Mouse (Mus musculus) layer of hippocampus, adult 11-12 months (tissue): ENCODE measurements at regions not wholly inside any gene's neighbourhood (a gene's known extent, or its start where the extent isn't known, plus 50 kb on each side); places are given as distances from the start of the nearest gene placed in this dataset.

Experiments
- DNase-seq: peaks from one replicate; pipeline ENCODE4 v3.0.0; 2022; ENCODE audit warnings: low spot score

DNA sequence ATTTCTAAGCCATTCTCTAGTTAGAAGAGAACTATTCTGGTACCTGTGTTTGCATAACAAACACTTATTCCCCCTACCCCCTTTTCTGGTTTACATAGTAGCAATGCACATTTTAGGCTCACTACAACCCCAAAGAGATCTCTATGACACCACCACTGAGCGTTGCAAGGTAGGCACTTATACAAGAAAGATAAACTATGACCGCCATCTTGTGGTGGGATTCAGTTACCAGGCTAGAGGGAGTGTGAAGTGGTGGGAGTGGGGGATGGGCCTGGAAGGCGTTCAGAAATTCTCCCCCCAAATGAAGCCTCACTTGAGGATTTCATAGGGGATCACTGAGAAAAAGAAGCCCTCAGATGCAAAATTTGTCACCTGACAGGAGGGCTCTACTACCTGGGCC is 64.4 kb upstream of the Fst start:
- DNase-seq: peak; percentile 6

DNA sequence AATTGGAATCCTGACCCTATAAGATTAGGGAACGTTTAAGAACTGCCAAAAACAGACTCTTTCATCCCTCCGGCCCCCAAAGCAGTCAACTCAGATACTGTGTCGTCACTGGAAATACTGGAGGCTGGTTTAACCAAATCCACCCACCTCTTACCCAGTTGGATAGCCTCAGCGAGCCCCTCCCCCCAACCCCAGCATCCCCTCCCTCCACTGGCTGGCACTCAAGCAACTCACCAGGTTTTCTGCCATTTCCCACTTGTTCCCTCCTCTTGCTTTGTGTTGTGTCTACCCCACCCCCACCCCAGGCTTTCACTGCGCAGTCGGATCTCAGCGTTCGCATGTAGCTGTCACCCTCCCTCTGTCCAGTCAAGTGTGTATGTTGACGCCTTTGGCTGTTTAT is 68.1 kb upstream of the Fst start:
- DNase-seq: no peak

DNA sequence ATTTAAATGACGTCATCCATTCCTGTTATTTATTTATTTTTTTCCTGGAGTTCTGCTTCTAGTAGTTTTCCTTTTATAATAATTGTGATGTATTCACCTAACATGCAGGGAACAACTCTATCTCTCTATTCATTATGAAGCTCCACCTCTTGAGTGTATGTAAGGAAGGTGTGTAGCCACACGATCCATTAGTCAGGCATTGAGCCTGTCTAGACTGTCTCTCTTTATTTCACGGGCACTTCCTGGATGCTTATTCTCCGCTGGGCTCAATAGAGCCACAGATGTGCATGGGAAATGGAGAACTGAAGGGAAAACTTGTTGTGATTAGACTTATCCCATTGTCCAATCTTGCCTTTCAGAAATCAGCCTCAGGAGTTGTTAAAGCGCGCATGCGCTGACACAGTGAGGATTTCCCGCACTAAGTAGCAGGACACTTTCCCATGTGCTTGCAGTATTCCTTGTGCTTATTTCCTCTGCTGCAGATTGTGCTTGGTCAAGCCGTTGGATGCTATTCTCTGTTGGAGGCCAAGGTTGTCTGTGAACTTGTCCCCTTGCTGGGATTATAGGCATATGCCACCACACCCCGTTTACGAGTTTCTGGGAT is 71.5 kb upstream of the Fst start:
- DNase-seq: no peak

DNA sequence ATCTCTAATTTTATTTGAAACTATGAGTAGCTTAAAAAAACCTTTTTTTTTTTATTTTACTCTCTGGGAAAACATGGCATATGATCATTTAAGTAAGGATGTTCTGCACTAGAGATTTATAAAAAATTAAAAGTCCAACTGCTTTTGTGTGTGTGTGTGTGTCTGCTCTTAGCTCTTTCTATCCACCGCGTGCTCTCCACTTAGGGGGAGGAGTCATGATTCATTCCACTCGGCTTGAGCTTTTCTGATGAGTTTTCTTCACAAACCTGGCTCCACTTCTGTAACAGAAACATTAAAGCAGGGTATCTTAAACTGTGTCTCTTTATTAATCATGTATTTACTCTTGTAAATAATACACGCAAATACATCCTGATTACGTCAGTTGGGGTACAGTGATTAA is 73.0 kb upstream of the Fst start:
- no peak for DNase-seq

DNA sequence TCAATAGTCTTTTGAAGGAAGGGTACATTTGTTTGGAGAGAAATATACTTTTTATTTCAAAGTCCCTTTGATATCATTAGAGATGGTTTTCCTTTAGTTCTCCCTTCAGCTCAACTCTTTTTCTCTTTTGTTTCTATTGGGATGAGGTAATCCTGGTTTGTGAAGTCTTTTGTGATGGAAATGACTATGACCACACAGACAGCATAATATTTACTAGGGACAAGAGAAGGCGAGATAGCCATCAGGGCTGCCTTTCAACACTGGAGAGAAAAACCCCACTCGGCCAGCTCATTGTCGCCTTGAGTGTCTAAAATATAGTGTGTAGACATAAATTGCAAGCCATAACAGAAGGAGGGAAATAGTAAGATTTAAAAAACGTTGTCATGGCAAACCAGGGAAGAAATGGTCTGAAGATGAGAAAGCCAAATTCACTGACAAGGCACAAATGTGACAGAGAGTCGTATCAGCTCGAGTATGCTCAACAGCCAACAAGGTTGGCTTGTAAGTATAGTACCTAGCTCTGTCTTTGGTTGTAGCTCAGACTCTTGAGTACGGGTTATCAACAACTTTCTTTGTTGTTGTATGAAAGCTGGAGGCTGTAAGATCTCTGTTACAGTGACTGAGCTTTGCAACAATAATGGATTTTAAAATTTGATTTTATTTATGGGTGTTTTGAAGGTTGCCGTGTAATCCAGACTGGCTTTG is 73.8 kb upstream of the Fst start:
- no peak for DNase-seq

DNA sequence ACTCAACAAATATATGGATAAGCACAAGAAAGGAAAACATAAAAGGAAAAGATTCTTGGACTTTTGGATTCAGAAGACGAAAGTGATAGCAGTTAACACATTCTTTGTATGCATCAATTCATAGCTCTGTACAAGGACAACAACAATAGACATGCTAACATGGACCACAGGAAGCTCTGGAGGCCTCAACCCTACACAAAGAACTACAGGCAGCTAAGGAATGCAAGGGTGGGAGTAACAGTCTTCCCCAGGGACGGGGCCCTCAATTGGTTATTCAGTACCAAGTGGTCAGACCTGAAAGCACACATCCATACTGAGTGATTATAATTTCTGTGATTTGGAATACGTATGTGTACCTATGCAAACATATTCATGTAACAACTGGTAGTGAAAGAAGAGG is 75.8 kb upstream of the Fst start:
- DNase-seq: no peak

DNA sequence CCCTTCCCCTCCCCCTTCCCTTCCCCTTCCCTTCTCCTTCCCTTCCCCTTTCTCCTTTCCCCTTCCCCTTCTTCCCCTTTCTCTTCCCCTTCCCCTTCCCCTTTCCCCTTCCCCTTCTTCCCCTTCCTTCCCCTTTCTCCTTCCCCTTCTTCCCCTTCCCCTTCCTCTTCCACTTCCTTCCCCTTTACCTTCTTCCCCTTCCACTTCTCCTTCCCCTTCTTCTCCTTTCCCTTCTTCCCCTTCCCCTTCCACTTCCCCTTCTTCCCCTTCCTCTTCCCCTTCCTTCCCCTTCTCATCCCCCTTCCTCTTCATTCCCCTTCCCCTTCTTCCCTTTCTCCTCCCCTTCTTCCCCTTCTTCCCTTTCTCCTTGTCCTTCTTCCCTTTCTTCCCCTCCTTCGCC is 77.0 kb upstream of the Fst start:
- no peak for DNase-seq

DNA sequence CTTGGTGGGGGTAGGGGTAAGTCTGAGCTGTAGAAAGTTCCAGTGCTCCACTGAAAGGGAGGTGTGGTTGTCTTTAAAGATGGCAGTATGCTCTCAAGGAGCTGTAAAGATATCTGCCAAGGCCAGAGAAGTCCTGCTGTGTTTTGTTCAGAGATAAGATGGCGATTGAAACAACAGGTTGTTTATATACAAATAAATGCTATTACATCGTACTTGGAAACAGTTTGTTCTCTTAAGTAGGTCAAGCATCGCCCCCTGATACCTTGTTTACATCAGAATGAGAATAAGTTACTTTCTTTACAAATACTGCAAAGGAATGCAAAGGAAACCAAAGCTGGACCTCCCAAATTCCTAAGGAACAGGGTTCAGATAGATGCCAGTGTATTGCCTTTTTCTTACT is 113.0 kb upstream of the Fst start:
- no peak for DNase-seq

DNA sequence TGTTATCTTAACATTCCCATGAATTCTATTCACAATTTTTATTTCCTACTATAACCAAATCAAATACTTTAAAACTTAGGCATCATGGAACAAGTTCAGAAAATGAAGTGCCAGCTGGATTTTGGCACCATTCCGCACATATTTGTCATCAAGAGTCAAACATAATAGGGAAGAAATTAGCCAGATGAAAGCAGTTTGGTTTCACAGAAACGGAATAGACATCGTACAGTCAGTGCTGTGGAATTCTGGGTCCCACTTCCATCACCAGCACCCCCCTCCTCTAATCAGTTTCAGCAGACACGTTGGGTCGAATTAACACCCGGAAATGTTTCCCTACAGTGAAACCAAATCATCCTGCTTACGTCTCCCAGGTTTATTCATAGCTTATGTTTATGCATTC is 125.8 kb upstream of the Fst start:
- DNase-seq: no peak

DNA sequence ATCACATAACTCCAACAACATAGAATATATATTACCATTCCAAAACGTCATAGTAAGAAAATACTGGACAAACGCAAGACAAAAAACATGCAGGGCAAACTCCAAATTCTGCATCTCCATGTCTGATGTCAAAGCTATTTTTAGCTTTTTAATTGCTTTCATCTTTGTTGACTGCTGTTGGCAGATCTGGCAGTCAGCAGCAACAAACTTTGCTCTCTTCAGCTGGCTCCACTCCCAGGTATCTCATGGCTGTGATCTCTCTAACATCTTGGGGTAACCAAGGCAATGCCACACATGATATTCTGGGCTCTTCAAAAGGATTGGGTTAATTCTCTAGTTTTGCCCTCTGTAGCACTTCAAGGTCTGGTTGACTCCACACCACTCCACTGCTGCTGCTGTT is 128.9 kb upstream of the Fst start:
- DNase-seq: no peak

DNA sequence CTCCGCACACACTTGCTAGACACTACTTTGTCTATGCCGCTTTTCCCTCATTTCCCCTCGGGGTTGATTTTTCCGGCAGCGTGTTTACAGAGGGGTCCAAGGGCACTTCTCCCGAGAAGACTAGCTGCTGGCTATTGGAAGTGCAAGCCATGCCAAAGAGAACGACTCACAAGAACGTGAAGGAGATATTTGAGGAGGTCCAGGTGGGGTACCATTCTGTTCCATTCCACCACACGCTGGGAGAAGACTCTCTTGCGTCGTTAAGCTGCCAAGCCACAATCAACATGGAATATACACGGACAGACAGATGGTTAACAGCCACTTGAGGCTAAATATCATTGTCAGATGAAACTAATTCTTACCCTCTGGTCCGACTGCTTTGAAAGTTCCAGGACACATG is 144.6 kb upstream of the Fst start:
- DNase-seq: no peak

DNA sequence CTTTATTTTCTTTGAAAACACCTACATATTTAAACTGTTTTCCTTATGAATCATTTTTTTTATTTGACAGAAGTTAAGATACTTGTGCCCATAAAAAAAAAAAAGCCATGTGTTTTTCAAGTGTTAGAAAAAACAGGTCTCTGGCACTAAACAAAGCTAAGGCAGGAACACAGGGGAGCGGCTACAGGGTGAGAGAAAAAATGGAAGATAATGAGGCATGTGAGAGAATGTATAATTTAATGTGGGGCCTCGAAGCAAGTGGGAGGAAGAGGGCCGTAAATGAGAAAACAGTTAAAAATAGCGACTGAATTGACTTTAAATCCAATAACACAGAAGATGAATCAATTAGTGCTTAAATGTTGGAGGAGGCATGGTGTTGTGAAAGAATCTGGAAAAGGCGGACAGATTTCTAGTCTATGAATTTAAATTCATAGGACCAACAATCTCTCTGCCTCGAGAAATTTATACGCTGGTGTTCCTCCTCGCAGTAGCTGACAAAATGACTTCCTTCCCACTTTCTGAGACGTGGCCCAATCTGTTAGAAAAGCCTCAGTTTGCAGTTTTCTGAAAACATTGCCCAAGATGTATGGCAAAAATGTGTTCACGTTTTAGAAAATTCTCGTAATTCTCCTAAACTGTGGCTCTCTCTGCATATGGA is 145.4 kb upstream of the Fst start:
- no peak for DNase-seq

DNA sequence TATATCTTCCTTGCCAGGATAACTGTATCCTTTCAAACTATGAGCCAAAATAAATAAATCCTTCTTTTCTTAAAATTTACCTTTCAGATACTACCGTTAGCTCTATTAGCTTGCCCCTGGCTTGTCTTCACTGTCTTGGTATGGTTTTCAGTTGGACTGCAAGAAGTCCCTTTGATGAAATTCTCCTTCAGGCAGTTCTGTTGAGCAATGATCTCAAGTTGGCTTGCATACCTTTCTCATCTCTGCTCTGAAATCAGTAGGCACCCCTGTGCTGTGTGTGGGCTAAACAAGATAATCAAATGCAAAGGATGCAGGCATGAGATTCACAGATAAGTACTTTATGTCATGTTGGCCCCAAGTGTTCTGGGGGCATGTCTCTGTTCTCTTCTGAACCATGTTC is 155.2 kb upstream of the Fst start:
- DNase-seq: no peak

DNA sequence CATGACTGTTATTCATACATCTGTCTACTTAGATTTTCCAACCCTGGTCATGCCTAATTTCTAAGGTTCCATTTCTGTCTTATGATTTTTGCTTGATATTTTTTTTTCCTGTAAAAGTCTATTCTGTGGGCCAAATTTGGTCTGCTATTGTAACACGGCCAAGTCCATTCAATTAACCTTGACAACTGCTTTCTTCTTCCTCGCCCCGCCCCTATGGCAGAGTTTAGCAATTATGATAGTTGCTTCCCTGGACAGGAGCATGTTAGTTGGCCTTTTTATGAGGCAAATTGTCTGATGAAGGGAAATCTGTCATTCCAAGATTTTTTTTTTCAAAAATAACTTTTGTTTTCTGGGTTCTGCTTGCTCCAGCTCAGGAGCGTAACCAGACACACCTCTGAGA is 160.7 kb upstream of the Fst start:
- no peak for DNase-seq

DNA sequence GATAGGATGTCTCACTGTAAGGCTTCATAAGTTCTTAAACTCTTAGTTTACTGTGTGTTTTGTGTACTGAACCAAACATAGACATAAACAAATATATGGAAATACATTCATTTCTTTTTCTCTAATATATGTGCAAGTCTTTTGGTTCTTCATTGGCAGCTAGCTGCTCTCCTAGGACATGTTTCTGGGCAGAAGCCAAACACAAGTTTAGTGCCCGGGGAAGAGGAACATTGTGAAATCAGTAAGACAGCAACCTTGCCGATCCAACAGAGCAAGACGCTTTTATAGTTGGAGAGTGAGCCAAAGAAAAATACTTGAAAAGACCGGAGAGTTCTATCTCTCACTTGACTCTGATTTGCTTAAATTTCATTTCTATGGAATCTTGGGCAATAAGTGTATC is 178.0 kb upstream of the Fst start:
- no peak for DNase-seq

DNA sequence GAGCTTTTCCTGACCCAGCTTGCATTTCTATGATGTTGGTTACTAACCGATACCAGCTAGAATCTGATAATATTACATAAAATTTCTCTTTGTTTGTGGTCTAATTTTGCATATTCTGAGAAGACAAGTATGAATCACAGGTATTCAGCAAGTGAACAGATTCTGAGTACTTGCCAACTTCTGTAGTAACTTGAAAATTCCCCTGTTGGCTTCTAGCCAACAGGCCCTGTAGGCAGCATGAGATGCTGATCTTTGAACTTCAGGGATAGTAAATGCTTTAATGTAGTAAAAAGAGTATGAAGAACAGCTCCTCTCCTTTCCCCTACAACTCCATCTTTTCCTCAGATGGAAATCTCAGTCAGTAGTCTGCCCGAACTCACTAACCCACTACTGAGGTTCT is 178.5 kb upstream of the Mocs2 start:
- no peak for DNase-seq

DNA sequence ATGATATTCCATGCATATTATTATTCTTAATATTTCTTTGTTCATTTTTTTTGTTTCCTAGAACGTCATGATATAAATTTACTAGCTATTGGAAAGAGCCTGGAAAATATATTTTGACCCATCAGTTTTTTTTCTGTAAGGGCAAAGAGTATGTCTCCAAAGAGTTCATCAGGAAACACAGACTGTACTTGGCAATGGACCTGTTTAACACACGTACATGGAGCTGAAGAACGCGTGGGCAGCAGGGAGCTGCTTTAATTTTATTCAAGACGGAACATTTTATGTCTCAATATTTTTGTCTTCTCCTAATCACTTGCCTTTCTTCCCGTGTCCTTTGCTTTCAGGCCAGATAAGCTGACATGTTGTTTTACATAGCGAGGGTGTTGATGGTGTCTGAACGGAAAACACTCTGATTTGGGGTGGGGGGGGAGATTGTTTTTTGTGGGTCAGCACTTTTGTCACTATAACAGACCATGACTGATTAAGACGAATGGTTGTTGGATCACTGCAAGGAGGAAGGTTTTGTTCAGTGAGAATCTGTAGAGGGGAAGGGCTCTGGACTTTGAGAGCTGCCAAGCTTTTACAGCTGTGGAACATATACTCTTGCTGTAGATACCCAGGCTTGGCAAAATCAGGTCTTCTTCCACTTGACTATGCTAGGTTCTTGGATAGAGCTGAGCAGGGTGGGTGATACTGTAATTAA is 176.2 kb upstream of the Mocs2 start:
- no peak for DNase-seq

DNA sequence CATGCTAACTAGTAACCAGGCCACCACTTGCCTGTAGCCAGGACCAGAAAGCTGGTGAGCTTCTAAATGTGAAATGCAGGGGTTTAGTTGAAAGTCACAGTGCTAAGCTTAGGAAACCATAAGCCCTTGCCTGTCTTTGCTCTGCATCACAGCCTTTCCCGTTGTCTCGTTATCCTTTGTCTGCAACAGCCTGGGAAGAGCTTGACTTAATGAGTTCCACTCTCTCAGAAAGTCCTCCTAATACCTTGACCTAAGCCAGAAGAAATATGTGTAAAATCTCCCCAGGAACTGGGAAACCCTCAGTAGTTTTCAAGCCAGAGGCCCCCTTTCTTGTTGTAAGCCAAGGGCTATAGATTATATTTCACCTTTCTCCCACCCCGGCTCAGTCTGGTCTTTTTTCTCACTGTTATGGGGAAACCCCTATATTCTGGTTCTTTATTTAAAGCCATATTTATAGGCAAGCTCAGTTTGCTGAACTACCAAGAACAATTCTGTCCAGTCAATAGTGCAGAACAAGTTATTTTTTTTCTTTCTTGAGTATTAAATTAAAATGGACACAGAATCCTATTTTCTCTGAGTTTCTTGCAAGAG is 175.0 kb upstream of the Mocs2 start:
- DNase-seq: no peak

DNA sequence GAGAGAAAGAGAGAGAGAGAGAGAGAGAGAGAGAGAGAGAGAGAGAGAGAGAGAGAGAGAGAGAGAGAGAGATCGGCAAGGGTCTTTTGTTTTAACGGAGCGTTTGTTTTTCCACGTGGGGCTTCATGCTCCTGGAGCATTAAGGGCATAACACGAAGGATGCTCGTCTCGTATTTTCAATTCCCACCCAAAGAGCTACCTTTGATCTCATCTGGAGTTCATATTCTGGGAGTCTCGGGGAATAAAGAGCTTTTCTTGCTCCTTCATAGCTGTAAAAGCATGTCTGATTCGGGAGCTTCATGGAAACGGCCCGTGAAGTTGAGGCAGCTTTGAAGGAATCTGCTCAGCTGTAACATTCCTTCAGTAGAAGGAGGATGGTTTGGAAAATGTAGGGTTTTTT is 174.5 kb upstream of the Mocs2 start:
- DNase-seq: no peak

DNA sequence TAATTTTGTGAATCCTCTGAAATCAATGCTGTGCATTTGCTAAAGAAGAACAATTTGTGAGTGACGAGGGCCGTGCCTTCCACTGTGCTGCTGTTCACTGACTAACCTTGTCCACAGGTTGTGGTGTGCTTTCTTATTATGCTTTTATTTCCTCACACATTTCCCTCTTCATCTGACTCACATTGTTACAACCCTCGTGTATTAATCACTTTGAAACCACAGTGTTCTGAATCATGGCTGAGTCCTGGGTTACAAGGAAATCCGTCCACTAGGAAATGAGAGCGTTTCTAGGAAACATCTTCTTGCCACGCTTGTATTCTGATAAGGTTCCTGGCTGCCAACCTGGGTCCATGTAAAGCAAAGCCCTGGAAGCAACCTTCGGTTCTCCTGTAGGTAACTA is 163.8 kb upstream of the Mocs2 start:
- no peak for DNase-seq

DNA sequence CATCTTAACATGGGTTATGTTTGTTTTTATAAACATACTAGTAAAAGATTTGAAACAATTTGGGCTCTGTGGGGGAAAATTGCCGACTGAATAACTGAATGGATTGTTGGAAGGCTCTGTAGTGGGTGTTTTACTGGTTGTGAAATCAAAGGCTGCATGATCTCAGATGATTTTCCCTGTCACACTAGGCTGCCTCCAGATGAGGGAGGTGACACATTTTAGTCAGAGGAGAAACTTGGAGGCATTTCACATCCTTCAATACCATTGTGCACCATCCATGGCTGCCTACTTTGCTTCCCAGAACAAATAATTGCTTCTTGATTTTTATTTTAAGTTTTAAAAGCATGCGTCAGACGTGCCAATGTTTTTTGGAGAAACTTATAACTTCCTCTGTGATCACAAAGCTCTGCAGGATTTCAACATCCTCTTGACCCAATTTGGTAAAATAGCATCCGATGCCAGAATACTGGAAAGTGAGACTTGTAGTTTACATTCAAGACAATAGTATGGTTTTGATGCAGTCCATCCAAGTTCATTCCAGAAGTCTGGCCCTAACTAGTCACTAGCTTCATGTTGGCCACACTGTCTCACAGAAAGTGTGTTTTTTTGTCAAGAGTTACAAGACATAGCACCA is 163.0 kb upstream of the Mocs2 start:
- no peak for DNase-seq

DNA sequence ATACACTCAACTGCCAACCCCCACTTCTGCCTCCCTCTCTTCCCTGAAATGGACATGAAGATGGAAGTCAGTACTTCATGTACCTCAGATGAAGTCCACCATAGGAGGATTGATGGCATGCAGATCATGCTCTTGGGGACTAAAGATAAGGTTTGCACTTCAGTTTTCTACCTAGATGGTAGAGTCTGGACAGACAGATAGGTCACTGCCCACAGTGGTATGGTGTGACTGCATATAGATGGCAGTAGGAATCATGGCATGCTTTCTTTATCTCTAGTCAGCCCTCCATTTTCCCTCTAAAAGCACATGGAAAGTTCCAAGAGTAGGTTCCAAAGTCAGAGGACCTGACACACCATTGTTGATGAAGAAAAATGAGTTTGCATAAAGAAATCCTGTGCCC is 145.6 kb upstream of the Mocs2 start:
- DNase-seq: no peak
